Mouse (Mus musculus): ENCODE measurements around the gene Etv3. TPM values are rescaled to one million over a fixed set of nuclear protein-coding genes. Genes with fewer than 3 reads are reported as not detected.

Etv3 gene
- polyA plus RNA-seq, 1 experiment from 2014 or later: 8.5 TPM

GRCm38 (mm10) chr3:87509061-87509460 lies 16.1 kb upstream of the Etv3 start:
- Histone ChIP-seq H3K4me3 (ENCODE audit: low read depth, low read length) (no peak overlapping the region), H3K4me2 (ENCODE audit: low read depth, low read length) (no peak overlapping the region), H3K36me3 (replicated peaks; ENCODE audit: control insufficient read depth, insufficient read depth, low read depth, low read length) (no peaks in the 10 kb centered on the region), H3K9me3 (replicated peaks; ENCODE audit: control insufficient read depth, low read length) (no peaks in the 10 kb centered on the region), H3K9ac (replicated peaks; ENCODE audit: low read length) (no peak overlapping the region), H3K4me1 (ENCODE audit: control insufficient read depth, insufficient read depth, low read length) (no peaks in the 10 kb centered on the region; the same call in 1 of the 2 replicates), H3K27me3 (ENCODE audit: control insufficient read depth, insufficient read depth, low read length) (no peaks in the 10 kb centered on the region), H3K27ac (replicated peaks; ENCODE audit: low read depth, low read length) (no peak overlapping the region)
- ATAC-seq (replicated peaks; ENCODE audit: insufficient number of reproducible peaks, low FRiP score, low TSS enrichment, low read depth) (no peak), DNase-seq (ENCODE audit: low spot score) (no peak)
- WGBS: 58% methylated on average over 4 of the region's 4 CpGs

DNA sequence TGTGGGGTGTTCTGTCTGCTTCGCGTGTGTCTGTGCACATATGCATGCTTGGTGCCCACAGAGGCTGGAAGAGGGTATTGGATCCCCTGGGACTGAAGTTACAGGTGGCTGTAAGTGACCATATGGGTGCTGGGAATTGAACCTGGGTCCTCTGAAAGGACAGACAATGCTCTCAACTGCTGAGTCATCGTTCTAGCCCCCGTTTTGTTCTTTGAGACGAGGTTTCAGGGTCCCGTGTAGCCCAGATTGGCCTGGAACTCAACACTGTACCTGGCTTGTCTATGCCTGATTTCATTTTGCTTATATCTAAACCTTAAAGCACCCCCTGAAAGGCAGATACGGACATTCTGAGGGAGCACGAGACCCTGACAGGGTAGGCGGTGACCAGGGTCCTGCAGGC lies 14.4 kb upstream of the Etv3 start:
- no peak overlapping the region for H3K4me2 ChIP-seq (ENCODE audit: low read depth, low read length)
- H3K36me3 ChIP-seq (replicated peaks; ENCODE audit: control insufficient read depth, insufficient read depth, low read depth, low read length): no peaks in the 10 kb centered on the region
- no peak overlapping the region for H3K9ac ChIP-seq (replicated peaks; ENCODE audit: low read length)
- H3K4me1 ChIP-seq (ENCODE audit: control insufficient read depth, insufficient read depth, low read length): no peaks in the 10 kb centered on the region; the same call in 1 of the 2 replicates
- H3K27ac ChIP-seq (replicated peaks; ENCODE audit: low read depth, low read length): no peak overlapping the region
- DNase-seq (ENCODE audit: low spot score): no peak
- H3K4me3 ChIP-seq (ENCODE audit: low read depth, low read length): no peak overlapping the region
- WGBS: 84% methylated on average over 9 of the region's 9 CpGs
- ATAC-seq (replicated peaks; ENCODE audit: insufficient number of reproducible peaks, low FRiP score, low TSS enrichment, low read depth): no peak
- no peaks in the 10 kb centered on the region for H3K27me3 ChIP-seq (ENCODE audit: control insufficient read depth, insufficient read depth, low read length)
- no peaks in the 10 kb centered on the region for H3K9me3 ChIP-seq (replicated peaks; ENCODE audit: control insufficient read depth, low read length)

- 51% methylated on average over 16 of the region's 16 CpGs for WGBS
- no peak for ATAC-seq (replicated peaks; ENCODE audit: insufficient number of reproducible peaks, low FRiP score, low TSS enrichment, low read depth)
- DNase-seq (ENCODE audit: low spot score): no peak
- H3K9ac ChIP-seq (replicated peaks; ENCODE audit: low read length): no peak overlapping the region
- no peak overlapping the region for H3K4me3 ChIP-seq (ENCODE audit: low read depth, low read length)
- no peaks in the 10 kb centered on the region; the same call in 1 of the 2 replicates for H3K4me1 ChIP-seq (ENCODE audit: control insufficient read depth, insufficient read depth, low read length)
- no peak overlapping the region for H3K27ac ChIP-seq (replicated peaks; ENCODE audit: low read depth, low read length)
- H3K27me3 ChIP-seq (ENCODE audit: control insufficient read depth, insufficient read depth, low read length): no peaks in the 10 kb centered on the region
- H3K9me3 ChIP-seq (replicated peaks; ENCODE audit: control insufficient read depth, low read length): no peaks in the 10 kb centered on the region
- H3K36me3 ChIP-seq (replicated peaks; ENCODE audit: control insufficient read depth, insufficient read depth, low read depth, low read length): no peaks in the 10 kb centered on the region
- H3K4me2 ChIP-seq (ENCODE audit: low read depth, low read length): no peak overlapping the region
Observed at GRCm38 (mm10) chr3:87511971-87512765, 13.0 kb upstream of the Etv3 start.

GRCm38 (mm10) chr3:87515567-87516081 lies 9.6 kb upstream of the Etv3 start:
- no peak overlapping the region for H3K4me2 ChIP-seq (ENCODE audit: low read depth, low read length)
- H3K36me3 ChIP-seq (replicated peaks; ENCODE audit: control insufficient read depth, insufficient read depth, low read depth, low read length): no peaks in the 10 kb centered on the region
- H3K4me1 ChIP-seq (ENCODE audit: control insufficient read depth, insufficient read depth, low read length): no peaks in the 10 kb centered on the region; the same call in 1 of the 2 replicates
- WGBS: 54% methylated on average over 13 of the region's 13 CpGs
- no peak overlapping the region for H3K27ac ChIP-seq (replicated peaks; ENCODE audit: low read depth, low read length)
- no peak for DNase-seq (ENCODE audit: low spot score)
- H3K9me3 ChIP-seq (replicated peaks; ENCODE audit: control insufficient read depth, low read length): no peaks in the 10 kb centered on the region
- H3K27me3 ChIP-seq (ENCODE audit: control insufficient read depth, insufficient read depth, low read length): no peaks in the 10 kb centered on the region
- H3K4me3 ChIP-seq (ENCODE audit: low read depth, low read length): no peak overlapping the region
- ATAC-seq (replicated peaks; ENCODE audit: insufficient number of reproducible peaks, low FRiP score, low TSS enrichment, low read depth): no peak
- no peak overlapping the region for H3K9ac ChIP-seq (replicated peaks; ENCODE audit: low read length)

DNA sequence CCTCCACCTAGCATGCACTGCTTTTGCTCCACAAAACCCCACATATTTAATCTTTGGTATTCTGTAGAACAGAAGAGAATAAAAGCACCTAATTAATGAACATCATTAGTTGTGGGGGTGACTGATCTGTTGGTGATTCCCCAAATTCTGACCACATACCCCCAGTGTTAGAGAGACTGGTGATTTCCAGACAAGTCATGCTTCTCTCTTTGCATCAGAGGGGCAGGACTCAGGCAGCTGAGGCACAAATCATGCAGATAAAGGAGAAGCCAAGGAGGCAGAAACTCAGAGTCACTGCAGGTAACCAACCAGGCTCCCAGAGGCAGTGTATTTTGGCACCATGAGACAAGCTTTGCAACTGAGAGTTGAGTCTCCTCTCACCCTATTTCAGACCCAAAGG lies 6.8 kb upstream of the Etv3 start:
- H3K4me2 ChIP-seq (ENCODE audit: low read depth, low read length): no peak overlapping the region
- no peak overlapping the region for H3K4me3 ChIP-seq (ENCODE audit: low read depth, low read length)
- no peaks in the 10 kb centered on the region for H3K36me3 ChIP-seq (replicated peaks; ENCODE audit: control insufficient read depth, insufficient read depth, low read depth, low read length)
- no peak overlapping the region for H3K9ac ChIP-seq (replicated peaks; ENCODE audit: low read length)
- no peaks in the 10 kb centered on the region for H3K27me3 ChIP-seq (ENCODE audit: control insufficient read depth, insufficient read depth, low read length)
- H3K4me1 ChIP-seq (ENCODE audit: control insufficient read depth, insufficient read depth, low read length): no peaks in the 10 kb centered on the region; the same call in 1 of the 2 replicates
- ATAC-seq (replicated peaks; ENCODE audit: insufficient number of reproducible peaks, low FRiP score, low TSS enrichment, low read depth): no peak
- H3K27ac ChIP-seq (replicated peaks; ENCODE audit: low read depth, low read length): no peak overlapping the region
- no peak for DNase-seq (ENCODE audit: low spot score)
- no peaks in the 10 kb centered on the region for H3K9me3 ChIP-seq (replicated peaks; ENCODE audit: control insufficient read depth, low read length)

DNA sequence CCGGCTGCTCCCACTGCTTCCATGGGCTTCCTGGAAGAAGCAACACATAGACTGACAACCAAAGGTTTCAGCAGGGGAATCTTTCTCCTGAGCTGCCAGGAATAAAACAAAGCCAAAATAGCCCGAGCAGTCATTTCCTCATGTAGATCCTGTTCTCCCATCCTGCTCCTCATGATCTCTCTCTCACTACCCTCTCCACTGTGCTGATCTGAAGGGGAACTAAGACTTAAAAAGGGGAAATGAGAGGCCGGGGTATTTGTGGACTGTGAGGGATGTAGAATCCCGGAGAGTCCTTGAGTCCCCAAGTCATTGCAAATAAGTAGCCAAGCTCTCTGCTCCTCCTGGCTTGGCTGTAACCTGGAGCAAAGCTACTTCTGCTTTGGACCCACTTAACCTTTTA lies 4.1 kb upstream of the Etv3 start:
- H3K36me3 ChIP-seq (replicated peaks; ENCODE audit: control insufficient read depth, insufficient read depth, low read depth, low read length): no peaks in the 10 kb centered on the region
- no peak overlapping the region for H3K4me3 ChIP-seq (ENCODE audit: low read depth, low read length)
- no peak overlapping the region for H3K4me2 ChIP-seq (ENCODE audit: low read depth, low read length)
- no peak overlapping the region for H3K27ac ChIP-seq (replicated peaks; ENCODE audit: low read depth, low read length)
- H3K9me3 ChIP-seq (replicated peaks; ENCODE audit: control insufficient read depth, low read length): no peaks in the 10 kb centered on the region
- H3K27me3 ChIP-seq (ENCODE audit: control insufficient read depth, insufficient read depth, low read length): no peaks in the 10 kb centered on the region
- no peak overlapping the region for H3K9ac ChIP-seq (replicated peaks; ENCODE audit: low read length)
- no peaks in the 10 kb centered on the region; the same call in none of the 2 replicates for H3K4me1 ChIP-seq (ENCODE audit: control insufficient read depth, insufficient read depth, low read length)
- ATAC-seq (replicated peaks; ENCODE audit: insufficient number of reproducible peaks, low FRiP score, low TSS enrichment, low read depth) (no peak), DNase-seq (ENCODE audit: low spot score) (no peak)
- WGBS: 81% methylated on average over 4 of the region's 4 CpGs

DNA sequence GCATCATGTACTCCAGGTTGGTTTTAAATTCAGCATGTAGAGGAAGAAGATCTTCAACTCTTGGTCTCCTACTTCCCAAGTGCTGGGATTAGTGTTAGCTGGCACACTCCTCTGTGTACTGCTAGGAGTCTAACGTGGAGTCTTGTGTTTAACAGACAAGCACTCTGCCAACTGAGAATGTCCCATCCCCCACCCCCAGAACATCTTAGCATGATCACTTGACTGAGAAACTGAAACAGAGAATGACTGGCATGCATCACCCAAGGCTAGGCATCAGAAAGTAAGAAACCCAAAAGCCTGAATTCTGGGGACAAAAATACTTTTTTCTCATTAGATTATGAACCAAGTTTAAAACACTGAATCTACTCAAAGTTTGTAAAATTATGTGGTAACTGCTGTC lies 3.4 kb upstream of the Etv3 start:
- ATAC-seq (replicated peaks; ENCODE audit: insufficient number of reproducible peaks, low FRiP score, low TSS enrichment, low read depth): no peak
- H3K4me1 ChIP-seq (ENCODE audit: control insufficient read depth, insufficient read depth, low read length): no peaks in the 10 kb centered on the region; the same call in 1 of the 2 replicates
- no peaks in the 10 kb centered on the region for H3K27me3 ChIP-seq (ENCODE audit: control insufficient read depth, insufficient read depth, low read length)
- no peak overlapping the region for H3K27ac ChIP-seq (replicated peaks; ENCODE audit: low read depth, low read length)
- no peaks in the 10 kb centered on the region for H3K36me3 ChIP-seq (replicated peaks; ENCODE audit: control insufficient read depth, insufficient read depth, low read depth, low read length)
- WGBS: 55% methylated on average over 1 of the region's 1 CpGs
- no peak for DNase-seq (ENCODE audit: low spot score)
- no peak overlapping the region for H3K4me3 ChIP-seq (ENCODE audit: low read depth, low read length)
- no peak overlapping the region for H3K9ac ChIP-seq (replicated peaks; ENCODE audit: low read length)
- no peak overlapping the region for H3K4me2 ChIP-seq (ENCODE audit: low read depth, low read length)
- no peaks in the 10 kb centered on the region for H3K9me3 ChIP-seq (replicated peaks; ENCODE audit: control insufficient read depth, low read length)

DNA sequence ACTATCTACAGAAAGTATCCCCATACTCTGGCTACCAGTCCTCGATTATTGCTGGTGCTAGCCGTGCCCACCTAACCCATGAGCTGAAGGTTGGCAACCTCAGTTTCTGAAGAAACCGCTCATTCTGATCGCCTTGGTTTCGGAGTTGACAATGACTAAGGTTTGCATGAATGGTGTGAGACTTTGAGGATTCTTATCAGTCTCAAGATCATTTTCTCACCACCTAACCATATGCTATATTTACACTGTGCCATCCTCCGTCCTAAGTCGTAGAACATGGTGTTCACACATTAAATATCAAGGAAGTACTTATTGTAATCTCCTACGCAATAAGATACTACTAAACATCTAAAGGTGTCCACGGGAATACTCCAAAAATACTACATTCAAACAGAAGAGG lies 1.5 kb upstream of the Etv3 start:
- H3K4me1 ChIP-seq (ENCODE audit: control insufficient read depth, insufficient read depth, low read length): no peaks in the 10 kb centered on the region; the same call in 1 of the 2 replicates
- no peak overlapping the region for H3K4me3 ChIP-seq (ENCODE audit: low read depth, low read length)
- no peaks in the 10 kb centered on the region for H3K9me3 ChIP-seq (replicated peaks; ENCODE audit: control insufficient read depth, low read length)
- H3K27ac ChIP-seq (replicated peaks; ENCODE audit: low read depth, low read length): no peak overlapping the region
- 92% methylated on average over 9 of the region's 9 CpGs for WGBS
- peaks cover 3% of the 10 kb centered on the region for H3K36me3 ChIP-seq (replicated peaks; ENCODE audit: control insufficient read depth, insufficient read depth, low read depth, low read length)
- H3K4me2 ChIP-seq (ENCODE audit: low read depth, low read length): no peak overlapping the region
- ATAC-seq (replicated peaks; ENCODE audit: insufficient number of reproducible peaks, low FRiP score, low TSS enrichment, low read depth): no peak
- no peak overlapping the region for H3K9ac ChIP-seq (replicated peaks; ENCODE audit: low read length)
- DNase-seq (ENCODE audit: low spot score): no peak
- no peaks in the 10 kb centered on the region for H3K27me3 ChIP-seq (ENCODE audit: control insufficient read depth, insufficient read depth, low read length)

Measured in embryonic facial prominence, embryonic 11.5 days (tissue).